Mouse (Mus musculus) thymus, postnatal 25 days (tissue): ENCODE results near the gene LTO1.

ENCODE experiments used
- DNase-seq: peaks from one replicate; pipeline ENCODE4 v3.0.0; 2022

The LTO1 gene

GRCm38 (mm10) chr7:144911121-144911520, 3.8 kb upstream of the LTO1 start:
- DNase-seq: no peak

GRCm38 (mm10) chr7:144912897-144913296, 2.0 kb upstream of the LTO1 start:
- no peak for DNase-seq

GRCm38 (mm10) chr7:144914296-144914947, 478 bp upstream of the LTO1 start:
- no peak for DNase-seq

- DNase-seq: no peak
These were observed 3.9 kb downstream of the LTO1 start for GRCm38 (mm10) chr7:144918823-144919222.

- no peak for DNase-seq
These were observed 12.7 kb downstream of the LTO1 start for GRCm38 (mm10) chr7:144927591-144927990.

- no peak for DNase-seq
These were observed 13.3 kb downstream of the LTO1 start for GRCm38 (mm10) chr7:144928009-144928888.

- DNase-seq: no peak
These were observed 13.9 kb downstream of the LTO1 start for GRCm38 (mm10) chr7:144928889-144929210.

- no peak for DNase-seq
These were observed 14.6 kb downstream of the LTO1 start for GRCm38 (mm10) chr7:144929506-144929905.

GRCm38 (mm10) chr7:144929931-144930330, 15.0 kb downstream of the LTO1 start:
- DNase-seq: no peak

- peak; percentile 54 for DNase-seq
These were observed 16.9 kb downstream of the LTO1 start for GRCm38 (mm10) chr7:144931778-144932177.

GRCm38 (mm10) chr7:144932389-144932937, 17.6 kb downstream of the LTO1 start:
- no peak for DNase-seq

- DNase-seq: no peak
These were observed 18.4 kb downstream of the LTO1 start for GRCm38 (mm10) chr7:144933336-144933735.

- DNase-seq: no peak
These were observed 18.9 kb downstream of the LTO1 start for GRCm38 (mm10) chr7:144933796-144934195.

GRCm38 (mm10) chr7:144934901-144935300, 20.0 kb downstream of the LTO1 start:
- DNase-seq: no peak

GRCm38 (mm10) chr7:144935563-144935962, 20.7 kb downstream of the LTO1 start:
- peak; percentile 18 for DNase-seq

GRCm38 (mm10) chr7:144936311-144936880, 21.5 kb downstream of the LTO1 start:
- DNase-seq: no peak

- DNase-seq: peak; percentile 86
These were observed 22.6 kb downstream of the LTO1 start for GRCm38 (mm10) chr7:144937490-144937889.

GRCm38 (mm10) chr7:144937899-144938517, 23.1 kb downstream of the LTO1 start:
- DNase-seq: peak; percentile 13

- no peak for DNase-seq
These were observed 23.9 kb downstream of the LTO1 start for GRCm38 (mm10) chr7:144938661-144939343.

- DNase-seq: peak; percentile 25
These were observed 24.6 kb downstream of the LTO1 start, which contains the start of gene Ccnd1 for GRCm38 (mm10) chr7:144939344-144940002. Ccnd1 (minus strand) TSS chr7:144939925.

GRCm38 (mm10) chr7:144940003-144940571, 25.2 kb downstream of the LTO1 start:
- no peak for DNase-seq

- DNase-seq: no peak
These were observed 25.7 kb downstream of the LTO1 start for GRCm38 (mm10) chr7:144940585-144940984.
